Mouse (Mus musculus): Measurements from ENCODE around the gene Serac1. TPM values are rescaled to one million over a fixed set of nuclear protein-coding genes. Genes with fewer than 3 reads are reported as not detected.

Serac1 gene
- polyA plus RNA-seq, 2 experiments: 5.0 to 12.4 TPM

DNA sequence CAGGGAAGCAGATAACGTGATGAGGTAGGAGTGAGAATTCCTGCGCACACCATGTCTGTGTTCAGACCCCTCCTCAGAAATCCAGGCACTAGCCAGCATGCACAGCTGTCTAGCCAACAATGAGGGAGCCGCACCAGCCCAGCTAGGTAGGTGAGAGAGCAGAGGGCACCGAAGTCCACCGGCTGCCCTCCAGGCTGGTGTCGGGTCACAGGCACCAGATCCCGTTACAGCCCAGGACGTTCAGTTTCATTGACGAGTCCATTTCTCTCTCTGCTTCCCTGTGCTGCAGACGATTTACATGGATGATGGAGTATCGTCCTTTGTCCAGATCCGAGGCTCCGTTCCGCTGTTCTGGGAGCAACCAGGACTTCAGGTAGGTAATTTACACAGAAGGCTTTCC lies 83.0 kb downstream of the Serac1 start:
- no peaks in the 10 kb centered on the region for H3K9me3 ChIP-seq (ENCODE audit: control insufficient read depth, low read length)
- WGBS: 66% methylated on average over 14 of the region's 14 CpGs
- DNase-seq (ENCODE audit: low spot score): no peak
- H3K27ac ChIP-seq (replicated peaks; ENCODE audit: low read depth, low read length): no peak overlapping the region
- no peaks in the 10 kb centered on the region for H3K27me3 ChIP-seq (ENCODE audit: control insufficient read depth, insufficient read depth, low read length)
- no peak for TF ChIP-seq POLR2A (IDR thresholded peaks at IDR 0.05; ENCODE audit: borderline replicate concordance, extremely low read depth, insufficient read depth, insufficient read length)
- H3K4me3 ChIP-seq (replicated peaks; ENCODE audit: low read length): no peak overlapping the region
- no peak overlapping the region for H3K4me2 ChIP-seq (replicated peaks; ENCODE audit: low read depth, low read length, severe bottlenecking)
- no peak for ATAC-seq (ENCODE audit: low FRiP score, low read depth)
- no peak overlapping the region for H3K9ac ChIP-seq (ENCODE audit: low read depth, low read length, severe bottlenecking)
- 0 out of 2 replicates have a peak, but pooled peaks cover under 1% of the 10 kb centered on the region for H3K4me1 ChIP-seq (ENCODE audit: control insufficient read depth, insufficient read depth, low read length)
- H3K36me3 ChIP-seq (ENCODE audit: control insufficient read depth, insufficient read depth, low read length): no peaks in the 10 kb centered on the region

DNA sequence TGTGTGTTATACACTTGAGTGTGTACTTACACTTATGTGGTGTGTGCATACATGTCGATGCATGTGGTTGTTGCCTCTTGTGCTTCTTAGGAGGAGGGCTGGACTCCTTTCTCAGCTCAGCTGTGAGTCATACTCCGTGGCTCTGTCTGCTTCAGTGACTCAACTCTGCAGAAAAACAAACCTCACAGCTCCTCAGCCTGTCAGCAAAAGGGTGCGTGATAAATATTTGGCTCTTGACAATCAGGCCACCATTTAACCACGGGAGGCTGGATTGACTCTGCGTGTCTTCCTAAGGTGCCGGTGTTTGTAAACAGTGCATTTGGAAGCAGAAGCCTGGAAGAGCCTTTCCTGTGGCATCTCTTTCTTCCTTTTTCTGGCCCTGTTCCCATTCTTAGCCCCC lies 84.9 kb downstream of the Serac1 start:
- no peak for DNase-seq (ENCODE audit: low spot score)
- H3K4me2 ChIP-seq (replicated peaks; ENCODE audit: low read depth, low read length, severe bottlenecking): no peak overlapping the region
- H3K9ac ChIP-seq (ENCODE audit: low read depth, low read length, severe bottlenecking): no peak overlapping the region
- no peak overlapping the region for H3K4me3 ChIP-seq (replicated peaks; ENCODE audit: low read length)
- H3K27me3 ChIP-seq (ENCODE audit: control insufficient read depth, insufficient read depth, low read length): no peaks in the 10 kb centered on the region
- ATAC-seq (ENCODE audit: low FRiP score, low read depth): no peak
- TF ChIP-seq POLR2A (IDR thresholded peaks at IDR 0.05; ENCODE audit: borderline replicate concordance, extremely low read depth, insufficient read depth, insufficient read length): no peak
- 77% methylated on average over 6 of the region's 6 CpGs for WGBS
- no peaks in the 10 kb centered on the region for H3K4me1 ChIP-seq (ENCODE audit: control insufficient read depth, insufficient read depth, low read length)
- H3K9me3 ChIP-seq (ENCODE audit: control insufficient read depth, low read length): no peaks in the 10 kb centered on the region
- H3K36me3 ChIP-seq (ENCODE audit: control insufficient read depth, insufficient read depth, low read length): no peaks in the 10 kb centered on the region
- H3K27ac ChIP-seq (replicated peaks; ENCODE audit: low read depth, low read length): no peak overlapping the region

GRCm38 (mm10) chr17:5993581-5994260 lies 85.8 kb downstream of the Serac1 start:
- ATAC-seq (ENCODE audit: low FRiP score, low read depth) (no peak), DNase-seq (ENCODE audit: low spot score) (no peak)
- no peak overlapping the region for H3K4me2 ChIP-seq (replicated peaks; ENCODE audit: low read depth, low read length, severe bottlenecking)
- H3K36me3 ChIP-seq (ENCODE audit: control insufficient read depth, insufficient read depth, low read length): no peaks in the 10 kb centered on the region
- H3K27ac ChIP-seq (replicated peaks; ENCODE audit: low read depth, low read length): no peak overlapping the region
- no peak overlapping the region for H3K4me3 ChIP-seq (replicated peaks; ENCODE audit: low read length)
- H3K9me3 ChIP-seq (ENCODE audit: control insufficient read depth, low read length): no peaks in the 10 kb centered on the region
- H3K9ac ChIP-seq (ENCODE audit: low read depth, low read length, severe bottlenecking): no peak overlapping the region
- no peaks in the 10 kb centered on the region for H3K27me3 ChIP-seq (ENCODE audit: control insufficient read depth, insufficient read depth, low read length)
- WGBS: 46% methylated on average over 3 of the region's 3 CpGs
- H3K4me1 ChIP-seq (ENCODE audit: control insufficient read depth, insufficient read depth, low read length): no peaks in the 10 kb centered on the region
- no peak for TF ChIP-seq POLR2A (IDR thresholded peaks at IDR 0.05; ENCODE audit: borderline replicate concordance, extremely low read depth, insufficient read depth, insufficient read length)

- WGBS: 75% methylated on average over 5 of the region's 5 CpGs
- H3K4me1 ChIP-seq (ENCODE audit: control insufficient read depth, insufficient read depth, low read length): no peaks in the 10 kb centered on the region
- H3K4me3 ChIP-seq (replicated peaks; ENCODE audit: low read length): no peak overlapping the region
- H3K4me2 ChIP-seq (replicated peaks; ENCODE audit: low read depth, low read length, severe bottlenecking): no peak overlapping the region
- DNase-seq (ENCODE audit: low spot score) (no peak), ATAC-seq (ENCODE audit: low FRiP score, low read depth) (no peak)
- H3K9ac ChIP-seq (ENCODE audit: low read depth, low read length, severe bottlenecking): no peak overlapping the region
- H3K27ac ChIP-seq (replicated peaks; ENCODE audit: low read depth, low read length): no peak overlapping the region
- H3K36me3 ChIP-seq (ENCODE audit: control insufficient read depth, insufficient read depth, low read length): no peaks in the 10 kb centered on the region
- TF ChIP-seq POLR2A (IDR thresholded peaks at IDR 0.05; ENCODE audit: borderline replicate concordance, extremely low read depth, insufficient read depth, insufficient read length): no peak
- H3K9me3 ChIP-seq (ENCODE audit: control insufficient read depth, low read length): no peaks in the 10 kb centered on the region
- H3K27me3 ChIP-seq (ENCODE audit: control insufficient read depth, insufficient read depth, low read length): no peaks in the 10 kb centered on the region
Measured at GRCm38 (mm10) chr17:5992866-5993580, 86.5 kb downstream of the Serac1 start.

Other genes with a start within 250 kb of the Serac1 start
- gene Snx9, start 238.4 kb downstream of the Serac1 start, polyA plus RNA-seq (2012; rRNA removed): 39.1 and 41.3 TPM in 2 replicates
- gene Snx9, start 238.4 kb downstream of the Serac1 start, polyA plus RNA-seq (2014; fragmentation: Nextera tagmentation; extraction: Ambion mirVana): 41.9 and 43.4 TPM in 2 replicates
- 4.4 and 4.7 TPM in 2 replicates for gene Synj2, start 138.5 kb downstream of the Serac1 start, polyA plus RNA-seq (2012; rRNA removed)
- 3.3 and 3.6 TPM in 2 replicates for gene Synj2, start 138.5 kb downstream of the Serac1 start, polyA plus RNA-seq (2014; fragmentation: Nextera tagmentation; extraction: Ambion mirVana)
- gene Gtf2h5, start within 50 bp of the Serac1 start, polyA plus RNA-seq (2012; rRNA removed): 51.6 and 73.0 TPM in 2 replicates
- 161 and 176 TPM in 2 replicates for gene Gtf2h5, start within 50 bp of the Serac1 start, polyA plus RNA-seq (2014; fragmentation: Nextera tagmentation; extraction: Ambion mirVana)
- 55.0 and 66.1 TPM in 2 replicates for gene Tulp4, start 26.7 kb upstream of the Serac1 start, polyA plus RNA-seq (2012; rRNA removed)
- gene Tulp4, start 26.7 kb upstream of the Serac1 start, polyA plus RNA-seq (2014; fragmentation: Nextera tagmentation; extraction: Ambion mirVana): 92.0 and 96.8 TPM in 2 replicates
- 23.9 and 24.2 TPM in 2 replicates for gene Tmem181a, start 177.1 kb upstream of the Serac1 start, polyA plus RNA-seq (2012; rRNA removed)
- gene Tmem181a, start 177.1 kb upstream of the Serac1 start, polyA plus RNA-seq (2014; fragmentation: Nextera tagmentation; extraction: Ambion mirVana): 21.1 and 24.2 TPM in 2 replicates
- 12.3 and 15.7 TPM in 2 replicates for gene Dynlt1a, start 237.8 kb upstream of the Serac1 start, polyA plus RNA-seq (2012; rRNA removed)
- gene Dynlt1a, start 237.8 kb upstream of the Serac1 start, polyA plus RNA-seq (2014; fragmentation: Nextera tagmentation; extraction: Ambion mirVana): 14.8 and 17.7 TPM in 2 replicates

Data from limb, embryonic 14.5 days (tissue).